Mouse (Mus musculus): ENCODE measurements around the gene Gm3139. TPM values are rescaled to one million over a fixed set of nuclear protein-coding genes. Genes with fewer than 3 reads are reported as not detected.
"Not testable (repeated sequence)": the region's sequence is repeated elsewhere in the genome, so short reads cannot be mapped to it uniquely, and the experiment has no call there.

Gene Gm3139
- total RNA-seq (2021) = not detected

DNA sequence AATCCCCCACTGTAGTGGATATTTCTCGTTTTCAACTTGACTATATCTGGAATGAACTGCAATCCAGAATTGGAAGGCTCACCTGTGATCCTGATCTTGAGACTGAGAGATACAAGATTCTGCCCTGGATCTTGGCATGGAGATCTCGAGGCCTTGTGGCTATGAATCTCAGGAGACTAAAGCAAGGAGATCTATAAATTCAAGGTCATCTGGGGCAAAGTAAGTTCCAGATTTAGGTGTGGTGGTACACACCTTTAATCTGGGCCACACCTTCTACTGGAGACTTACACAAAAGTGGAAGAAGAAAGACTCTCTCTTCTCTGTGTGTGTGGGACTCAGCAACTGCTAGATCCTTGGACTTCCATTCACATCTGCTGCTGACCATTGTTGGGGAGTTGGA is at the start of gene Gm3139:
Gene Gm3139, plus strand, starts transcription at position 301 of the 400 bp plus-strand sequence.
- not testable (repeated sequence) for DNase-seq (ENCODE audit: extremely low spot score in 1 of 2, low spot score in 1 of 2)

Other genes with a start within 250 kb of the Gm3139 start
- not detected for gene A430089I19Rik, start 219.5 kb upstream of the Gm3139 start, total RNA-seq (2021)
- not detected for gene Gm6502, start 211.9 kb upstream of the Gm3139 start, total RNA-seq (2021)
- not detected for gene AA792892, start 186.5 kb upstream of the Gm3139 start, total RNA-seq (2021)
- gene Gm7682, start 80.5 kb upstream of the Gm3139 start, total RNA-seq (2021) = not detected
- gene Gm3147, start 90.1 kb downstream of the Gm3139 start, total RNA-seq (2021) = not detected
- not detected for gene Gm6509, start 97.7 kb downstream of the Gm3139 start, total RNA-seq (2021)
- gene Gm6205, start 122.1 kb downstream of the Gm3139 start, total RNA-seq (2021) = not detected

All from layer of hippocampus, postnatal 25 days (tissue).